Mouse (Mus musculus) cerebellum, adult 2 months (tissue): ENCODE results near the gene Abca4.

Source experiments
- CTCF ChIP-seq: fragments of 200-500 bp; IDR thresholded peaks from 2 replicates; pipeline ENCODE4 v1.5.1; 2011; ENCODE audit warnings: low read depth, mild to moderate bottlenecking, control low read depth, low read length, moderate library complexity, borderline replicate concordance; ENCODE audit not compliant: insufficient read depth
- POLR2A ChIP-seq: fragments of 200-500 bp; IDR thresholded peaks from 2 replicates; pipeline ENCODE4 v1.6.1; 2011; ENCODE audit warnings: low read length, control low read depth, borderline replicate concordance; ENCODE audit not compliant: insufficient read depth

DNA sequence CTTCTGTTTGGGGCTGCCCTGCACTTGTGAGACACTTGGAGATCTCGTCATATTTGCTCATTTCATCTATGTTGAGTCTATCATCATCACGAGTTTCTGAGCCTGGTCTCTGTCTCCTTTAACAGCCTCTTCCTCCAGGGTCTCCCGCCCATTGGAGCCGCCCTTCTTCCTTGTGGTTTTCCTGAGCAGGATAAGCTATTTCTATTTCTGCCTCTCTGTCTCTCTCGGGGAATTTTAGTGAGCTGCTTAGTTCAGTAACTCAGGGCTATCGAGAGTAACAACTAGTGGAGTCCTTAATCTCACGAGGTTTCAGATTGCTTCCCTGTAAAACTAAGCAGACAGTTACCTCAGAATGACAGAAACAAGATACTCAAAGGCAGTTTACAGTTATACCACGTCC is 1.1 kb upstream of the Abca4 start:
- no peak for TF ChIP-seq CTCF
- no peak for TF ChIP-seq POLR2A
